ENCODE assay signal across 8 mouse cellular contexts in the genomic region with DNA sequence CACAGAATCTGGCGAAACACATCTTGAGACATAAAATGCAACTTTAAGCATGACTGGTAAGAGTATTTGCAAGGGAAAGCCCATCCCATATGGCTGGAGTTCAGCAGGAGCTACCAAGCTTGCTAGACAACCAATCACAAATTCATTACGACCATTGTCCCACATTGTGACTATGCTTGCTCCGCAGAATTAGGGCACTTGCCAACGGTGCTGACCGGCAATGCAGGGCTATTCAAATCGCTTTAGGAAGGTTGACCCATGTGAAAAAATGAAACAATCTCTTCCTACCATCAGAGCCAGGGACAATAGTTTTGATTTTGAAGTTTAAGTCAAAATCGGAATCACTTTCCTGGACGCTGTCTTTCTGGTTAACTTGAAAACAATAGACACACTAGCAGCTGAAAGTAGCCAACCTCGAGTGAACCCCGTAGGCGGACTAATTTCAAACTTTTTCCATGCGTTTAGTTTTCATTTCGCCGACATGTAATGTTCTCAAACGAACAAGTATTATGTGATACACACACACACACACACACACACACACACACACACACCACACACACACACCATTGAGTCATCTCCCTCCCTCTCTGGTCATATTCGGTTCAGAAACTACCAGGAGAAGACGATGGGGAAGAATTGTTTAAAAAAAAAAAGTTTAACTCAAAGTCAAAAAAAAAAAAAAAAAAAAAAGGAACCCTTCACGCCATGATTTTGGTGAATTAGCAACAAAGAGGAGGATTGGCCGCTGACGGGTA. TPM values are rescaled to one million over a fixed set of nuclear protein-coding genes. Genes with fewer than 3 reads are reported as not detected.
DNase-seq lines count a peak whose midpoint lies in the region; ATAC-seq and TF ChIP-seq lines count a peak whose summit lies in the region.

A gene (plus strand): TSS at position 701 of the 758 bp plus-strand sequence.

- DNase-seq in CD4-positive helper T cell, adult 2 months (ENCODE audit: low read depth, low spot score): peak; percentile 81
- DNase-seq in adrenal gland, adult 18-20 months (ENCODE audit: low spot score in 2 of 2): peak; percentile 38 to 60
- DNase-seq in embryonic facial prominence, embryonic 11.5 days (ENCODE audit: low spot score): peak; percentile 26
- DNase-seq in heart, adult 9 months (ENCODE audit: low spot score in 2 of 2): peak; percentile 68 to 74
- peak; percentile 75 for DNase-seq in kidney, adult 2 months
- peak; percentile 54 for DNase-seq in liver, embryonic 11.5 days (ENCODE audit: low spot score)
- DNase-seq in yolk sac, embryonic 10.5 days (ENCODE audit: low spot score): peak; percentile 22

- no peaks in the 10 kb centered on the region for H3K36me3 ChIP-seq in embryonic facial prominence, embryonic 11.5 days (replicated peaks; ENCODE audit: control insufficient read depth, insufficient read depth, low read depth, low read length)
- no peaks in the 10 kb centered on the region for H3K36me3 ChIP-seq in kidney, adult 2 months (ENCODE audit: control insufficient read depth, insufficient read depth, low read length)
- no peaks in the 10 kb centered on the region for H3K36me3 ChIP-seq in liver, embryonic 11.5 days (ENCODE audit: control insufficient read depth, insufficient read depth, low read length)

- ATAC-seq in embryonic facial prominence, embryonic 11.5 days (replicated peaks; ENCODE audit: insufficient number of reproducible peaks, low FRiP score, low TSS enrichment, low read depth): no peak
- ATAC-seq in liver, embryonic 11.5 days (replicated peaks; ENCODE audit: low FRiP score): no peak
- no peak for ATAC-seq in monocyte, adult 5-6 weeks (replicated peaks; ENCODE audit: insufficient number of reproducible peaks, low FRiP score, low TSS enrichment, poor library complexity, severe bottlenecking)

- no peak for TF ChIP-seq POLR2A in kidney, adult 2 months (IDR thresholded peaks at IDR 0.05; ENCODE audit: low read depth, low read length)

- H3K4me2 ChIP-seq in embryonic facial prominence, embryonic 11.5 days (ENCODE audit: low read depth, low read length): peak within 1 kb of the TSS; percentile 97
- peak within 1 kb of the TSS; percentile 100 for H3K4me2 ChIP-seq in liver, embryonic 11.5 days

- WGBS in embryonic facial prominence, embryonic 11.5 days: 4% methylated on average over 20 of the region's 20 CpGs
- WGBS in kidney, adult 2 months: 1% methylated on average over 20 of the region's 20 CpGs
- WGBS in liver, embryonic 11.5 days: 4% methylated on average over 20 of the region's 20 CpGs

- H3K4me3 ChIP-seq in embryonic facial prominence, embryonic 11.5 days (ENCODE audit: low read depth, low read length): peak within 1 kb of the TSS; percentile 87
- peak within 1 kb of the TSS; percentile 99 for H3K4me3 ChIP-seq in kidney, adult 2 months (ENCODE audit: insufficient read depth, low read depth, low read length)
- peak within 1 kb of the TSS; percentile 94 for H3K4me3 ChIP-seq in liver, embryonic 11.5 days (ENCODE audit: low read depth, low read length)

- H3K4me1 ChIP-seq in embryonic facial prominence, embryonic 11.5 days (ENCODE audit: control insufficient read depth, insufficient read depth, low read length): no peaks in the 10 kb centered on the region
- H3K4me1 ChIP-seq in kidney, adult 2 months (ENCODE audit: control insufficient read depth, insufficient read depth, low read length): peaks cover 15% of the 10 kb centered on the region; the same call in 1 of the 2 replicates
- H3K4me1 ChIP-seq in liver, embryonic 11.5 days (replicated peaks; ENCODE audit: control insufficient read depth, insufficient read depth, low read length): peaks cover 19% of the 10 kb centered on the region

- H3K9ac ChIP-seq in embryonic facial prominence, embryonic 11.5 days (replicated peaks; ENCODE audit: low read length): peak within 1 kb of the TSS; percentile 87
- H3K9ac ChIP-seq in liver, embryonic 11.5 days (ENCODE audit: low read depth, low read length): peak within 1 kb of the TSS; percentile 75

- H3K27me3 ChIP-seq in embryonic facial prominence, embryonic 11.5 days (ENCODE audit: control insufficient read depth, insufficient read depth, low read length): no peaks in the 10 kb centered on the region
- no peaks in the 10 kb centered on the region for H3K27me3 ChIP-seq in kidney, adult 2 months (replicated peaks; ENCODE audit: control insufficient read depth, insufficient read depth, low read length)
- no peaks in the 10 kb centered on the region for H3K27me3 ChIP-seq in liver, embryonic 11.5 days (replicated peaks; ENCODE audit: control insufficient read depth, insufficient read depth, low read length)

- H3K9me3 ChIP-seq in embryonic facial prominence, embryonic 11.5 days (replicated peaks; ENCODE audit: control insufficient read depth, low read length): no peaks in the 10 kb centered on the region
- H3K9me3 ChIP-seq in liver, embryonic 11.5 days (ENCODE audit: control insufficient read depth, low read length): no peaks in the 10 kb centered on the region

- peak within 1 kb of the TSS; percentile 78 for H3K27ac ChIP-seq in embryonic facial prominence, embryonic 11.5 days (replicated peaks; ENCODE audit: low read depth, low read length)
- peak within 1 kb of the TSS; percentile 92 for H3K27ac ChIP-seq in kidney, adult 2 months (ENCODE audit: insufficient read depth, low read depth, low read length)
- peak within 1 kb of the TSS; percentile 80 for H3K27ac ChIP-seq in liver, embryonic 11.5 days (ENCODE audit: low read depth, low read length)

- TF ChIP-seq CTCF in kidney, adult 2 months (conservative IDR thresholded peaks at IDR 0.05; ENCODE audit: insufficient read depth, insufficient read length, low read depth, low read length): no peak

RNA-seq across cellular contexts. Expression of the gene that starts here (rescaled TPM):
- 10 to 100 TPM; 50.8 to 85.6 TPM for total RNA-seq in adrenal gland, adult 18-20 months (2021)
- 2.5 and 3.9 TPM in 2 replicates for polyA plus RNA-seq in embryonic facial prominence, embryonic 11.5 days (2014; fragmentation: Nextera tagmentation; extraction: Ambion mirVana)
- polyA plus RNA-seq in kidney, adult 2 months (2012; rRNA removed): 9.9 and 15.5 TPM in 2 replicates
- 7.3 and 8.7 TPM in 2 replicates for polyA plus RNA-seq in liver, embryonic 11.5 days (2014; fragmentation: Nextera tagmentation; extraction: Ambion mirVana)
- 58.3 to 89.5 TPM (median 71.8 TPM) in 3 replicates for total RNA-seq in monocyte, adult 5-6 weeks (2017)

Comparison
In these comparisons a context has a peak if more than half of its experiments do, and no peak if none do; other contexts are left out.
1. DNase-seq: peak in every context shown above with its lines; median percentile 81 in CD4-positive helper T cell, adult 2 months; 75 in kidney, adult 2 months; 71 in heart, adult 9 months; 54 in liver, embryonic 11.5 days; 49 in adrenal gland, adult 18-20 months; 26 in embryonic facial prominence, embryonic 11.5 days; 22 in yolk sac, embryonic 10.5 days.